Mouse (Mus musculus) neural tube, embryonic 12.5 days (tissue): ENCODE measurements around the gene Luzp2. TPM values are rescaled to one million over a fixed set of nuclear protein-coding genes. Genes with fewer than 3 reads are reported as not detected.

Source experiments
- ATAC-seq: fragments of 200-750 bp; cut with Nextera tagmentation; 2 replicates; pipeline ENCODE4 v1.8.0; 2017; ENCODE audit warnings: low read depth, mild to moderate bottlenecking, moderate TSS enrichment, moderate library complexity; ENCODE audit not compliant: low FRiP score
- H3K27ac ChIP-seq: fragments of 300-500 bp; sonication (generic); 2 replicates; pipeline ENCODE4 v1.5.1; 2016
- H3K27me3 ChIP-seq: fragments of 300-500 bp; sonication (generic); replicated peaks from 2 replicates; pipeline ENCODE4 v1.6.1; 2016; ENCODE audit warnings: mild to moderate bottlenecking
- H3K36me3 ChIP-seq: fragments of 300-500 bp; sonication (generic); 2 replicates; pipeline ENCODE4 v1.6.1; 2016; ENCODE audit warnings: mild to moderate bottlenecking
- H3K4me1 ChIP-seq: fragments of 300-500 bp; sonication (generic); 2 replicates; pipeline ENCODE4 v1.6.1; 2016
- H3K4me2 ChIP-seq: fragments of 300-500 bp; sonication (generic); replicated peaks from 2 replicates; pipeline ENCODE4 v1.6.1; 2016; ENCODE audit warnings: mild to moderate bottlenecking
- H3K4me3 ChIP-seq: fragments of 300-500 bp; sonication (generic); 2 replicates; pipeline ENCODE4 v1.5.1; 2016
- H3K9ac ChIP-seq: fragments of 300-500 bp; sonication (generic); 2 replicates; pipeline ENCODE4 v1.6.1; 2016; ENCODE audit warnings: mild to moderate bottlenecking
- H3K9me3 ChIP-seq: fragments of 300-500 bp; sonication (generic); 2 replicates; pipeline ENCODE4 v1.6.1; 2016; ENCODE audit warnings: mild to moderate bottlenecking
- WGBS: fragments of 180-500 bp; shearing (Covaris S2); methylation state at CpG from one replicate; pipeline ENCODE4 v1.1.7; 2016; 5-methylcytosine and 5-hydroxymethylcytosine counted together
- polyA plus RNA-seq: library from polyadenylated mRNA; unstranded; fragments of >200 nt; fragmentation: Nextera tagmentation; extraction: Ambion mirVana; gene quantifications from 2 replicates; pipeline ENCODE4 v1.2.1, GENCODE M21; 2016

Luzp2 gene
- polyA plus RNA-seq: 6.5 and 8.5 TPM in 2 replicates

- Histone ChIP-seq H3K36me3 (no peaks in the 10 kb centered on the region), H3K4me2 (peak within 1 kb of the TSS; percentile 84), H3K27me3 (no peaks in the 10 kb centered on the region), H3K4me3 (peak within 1 kb of the TSS; percentile 49), H3K27ac (no peak within 1 kb of the TSS), H3K9ac (peak within 1 kb of the TSS; percentile 61), H3K4me1 (no peaks in the 10 kb centered on the region), H3K9me3 (no peaks in the 10 kb centered on the region)
- under 1% methylated on average over 22 of the region's 22 CpGs for WGBS
- ATAC-seq: peak; percentile 84
These were observed at the start of gene Luzp2 for GRCm38 (mm10) chr7:54835372-54835851. Luzp2 (plus strand) TSS chr7:54835498.

- ATAC-seq: no peak
- no peak overlapping the region for H3K4me2 ChIP-seq
- no peaks in the 10 kb centered on the region for H3K36me3 ChIP-seq
- no peaks in the 10 kb centered on the region for H3K4me1 ChIP-seq
- H3K9ac ChIP-seq: no peak overlapping the region
- H3K9me3 ChIP-seq: no peaks in the 10 kb centered on the region
- H3K4me3 ChIP-seq: no peak overlapping the region
- H3K27me3 ChIP-seq: no peaks in the 10 kb centered on the region
- H3K27ac ChIP-seq: no peak overlapping the region
These were observed 47.8 kb upstream of the Luzp2 start for GRCm38 (mm10) chr7:54787456-54787855.

GRCm38 (mm10) chr7:54818606-54819005, 16.7 kb upstream of the Luzp2 start:
- H3K4me3 ChIP-seq: no peak overlapping the region
- no peaks in the 10 kb centered on the region for H3K4me1 ChIP-seq
- no peak overlapping the region for H3K9ac ChIP-seq
- H3K9me3 ChIP-seq: no peaks in the 10 kb centered on the region
- H3K4me2 ChIP-seq: no peak overlapping the region
- no peaks in the 10 kb centered on the region for H3K27me3 ChIP-seq
- H3K27ac ChIP-seq: no peak overlapping the region
- no peaks in the 10 kb centered on the region for H3K36me3 ChIP-seq
- no peak for ATAC-seq

- no peak overlapping the region for H3K9ac ChIP-seq
- no peak overlapping the region for H3K27ac ChIP-seq
- H3K27me3 ChIP-seq: no peaks in the 10 kb centered on the region
- H3K4me3 ChIP-seq: no peak overlapping the region
- no peaks in the 10 kb centered on the region for H3K9me3 ChIP-seq
- H3K4me1 ChIP-seq: no peaks in the 10 kb centered on the region
- no peak overlapping the region for H3K4me2 ChIP-seq
- no peaks in the 10 kb centered on the region for H3K36me3 ChIP-seq
- 89% methylated on average over 3 of the region's 3 CpGs for WGBS
- ATAC-seq: no peak
These were observed 6.5 kb upstream of the Luzp2 start for GRCm38 (mm10) chr7:54828751-54829150.

- Histone ChIP-seq H3K9ac (peak overlapping the region; percentile 61; the same call in 1 of the 2 replicates), H3K9me3 (no peaks in the 10 kb centered on the region), H3K4me2 (peak overlapping the region; percentile 84), H3K36me3 (no peaks in the 10 kb centered on the region), H3K4me1 (no peaks in the 10 kb centered on the region), H3K27ac (no peak overlapping the region), H3K27me3 (no peaks in the 10 kb centered on the region), H3K4me3 (peak overlapping the region; percentile 49)
- 7% methylated on average over 13 of the region's 13 CpGs for WGBS
- peak; percentile 81 for ATAC-seq
These were observed 634 bp downstream of the Luzp2 start for GRCm38 (mm10) chr7:54835911-54836352.

- WGBS: 57% methylated on average over 5 of the region's 5 CpGs
- peak overlapping the region; percentile 49 for H3K4me3 ChIP-seq
- no peaks in the 10 kb centered on the region for H3K4me1 ChIP-seq
- no peaks in the 10 kb centered on the region for H3K36me3 ChIP-seq
- no peaks in the 10 kb centered on the region for H3K9me3 ChIP-seq
- peak overlapping the region; percentile 35; the same call in 1 of the 2 replicates for H3K9ac ChIP-seq
- H3K27me3 ChIP-seq: no peaks in the 10 kb centered on the region
- peak overlapping the region; percentile 84 for H3K4me2 ChIP-seq
- no peak for ATAC-seq
- H3K27ac ChIP-seq: no peak overlapping the region
These were observed 1.1 kb downstream of the Luzp2 start for GRCm38 (mm10) chr7:54836437-54836836.

- no peaks in the 10 kb centered on the region for H3K36me3 ChIP-seq
- H3K27me3 ChIP-seq: no peaks in the 10 kb centered on the region
- H3K9me3 ChIP-seq: no peaks in the 10 kb centered on the region
- no peak for ATAC-seq
- no peak overlapping the region for H3K4me3 ChIP-seq
- no peak overlapping the region for H3K27ac ChIP-seq
- H3K4me2 ChIP-seq: no peak overlapping the region
- no peak overlapping the region for H3K9ac ChIP-seq
- H3K4me1 ChIP-seq: no peaks in the 10 kb centered on the region
- WGBS: 88% methylated on average over 4 of the region's 4 CpGs
These were observed 7.6 kb downstream of the Luzp2 start for GRCm38 (mm10) chr7:54842807-54843335.

- no peaks in the 10 kb centered on the region for H3K27me3 ChIP-seq
- H3K9ac ChIP-seq: no peak overlapping the region
- H3K4me1 ChIP-seq: no peaks in the 10 kb centered on the region
- ATAC-seq: peak; percentile 59
- H3K9me3 ChIP-seq: no peaks in the 10 kb centered on the region
- WGBS: 87% methylated on average over 8 of the region's 8 CpGs
- H3K27ac ChIP-seq: no peak overlapping the region
- no peak overlapping the region for H3K4me3 ChIP-seq
- H3K4me2 ChIP-seq: no peak overlapping the region
- H3K36me3 ChIP-seq: no peaks in the 10 kb centered on the region
These were observed 10.8 kb downstream of the Luzp2 start for GRCm38 (mm10) chr7:54845875-54846691.

- H3K4me1 ChIP-seq: no peaks in the 10 kb centered on the region
- no peak overlapping the region for H3K9ac ChIP-seq
- no peak overlapping the region for H3K27ac ChIP-seq
- H3K36me3 ChIP-seq: no peaks in the 10 kb centered on the region
- 91% methylated on average over 2 of the region's 2 CpGs for WGBS
- H3K9me3 ChIP-seq: no peaks in the 10 kb centered on the region
- no peak for ATAC-seq
- no peak overlapping the region for H3K4me2 ChIP-seq
- no peak overlapping the region for H3K4me3 ChIP-seq
- H3K27me3 ChIP-seq: no peaks in the 10 kb centered on the region
These were observed 11.4 kb downstream of the Luzp2 start for GRCm38 (mm10) chr7:54846692-54847020.

GRCm38 (mm10) chr7:54852860-54853259, 17.6 kb downstream of the Luzp2 start:
- Histone ChIP-seq H3K9ac (no peak overlapping the region), H3K4me2 (no peak overlapping the region), H3K27me3 (no peaks in the 10 kb centered on the region), H3K36me3 (no peaks in the 10 kb centered on the region), H3K9me3 (no peaks in the 10 kb centered on the region), H3K4me1 (no peaks in the 10 kb centered on the region), H3K27ac (no peak overlapping the region), H3K4me3 (no peak overlapping the region)
- ATAC-seq: peak; percentile 53; the same call in 1 of the 2 replicates
- WGBS: 70% methylated on average over 1 of the region's 1 CpGs

GRCm38 (mm10) chr7:54861230-54861856, 26.0 kb downstream of the Luzp2 start:
- Histone ChIP-seq H3K4me3 (no peak overlapping the region), H3K4me1 (no peaks in the 10 kb centered on the region), H3K9ac (no peak overlapping the region), H3K27ac (no peak overlapping the region), H3K27me3 (no peaks in the 10 kb centered on the region), H3K9me3 (no peaks in the 10 kb centered on the region), H3K36me3 (no peaks in the 10 kb centered on the region), H3K4me2 (no peak overlapping the region)
- ATAC-seq: no peak
- 68% methylated on average over 11 of the region's 11 CpGs for whole genome bisulfite sequencing

GRCm38 (mm10) chr7:54878928-54879644, 43.8 kb downstream of the Luzp2 start:
- Histone ChIP-seq H3K27me3 (no peaks in the 10 kb centered on the region), H3K4me3 (no peak overlapping the region), H3K9me3 (no peaks in the 10 kb centered on the region), H3K4me2 (no peak overlapping the region), H3K4me1 (no peaks in the 10 kb centered on the region), H3K9ac (no peak overlapping the region), H3K36me3 (no peaks in the 10 kb centered on the region), H3K27ac (no peak overlapping the region)
- WGBS: 89% methylated on average over 4 of the region's 4 CpGs
- no peak for ATAC-seq
